Mouse (Mus musculus) CH12.LX (cell line): ENCODE results near the gene Iqschfp. TPM values are rescaled to one million over a fixed set of nuclear protein-coding genes. Genes with fewer than 3 reads are reported as not detected.

Source experiments
- DNase-seq: peaks from one replicate; pipeline ENCODE4 v3.0.0-alpha.2; 2013; ENCODE audit errors: extremely low read depth
- H3K27ac ChIP-seq: 2 replicates; pipeline ENCODE4 v1.5.1; 2012; ENCODE audit warnings: low read depth, mild to moderate bottlenecking, control low read depth, moderate library complexity; ENCODE audit not compliant: insufficient read depth
- H3K27me3 ChIP-seq: replicated peaks from 2 replicates; pipeline ENCODE3; 2012; ENCODE audit warnings: inconsistent platforms
- H3K36me3 ChIP-seq, 2 experiments: replicated peaks in 1 of 2; 2 replicates each; pipeline versions ENCODE3 to v1.6.1; 2012; ENCODE audit warnings: inconsistent platforms in 1 of 2, low read length in 1 of 2, mild to moderate bottlenecking in 1 of 2, mixed read lengths in 1 of 2, moderate library complexity in 1 of 2; ENCODE audit not compliant: control insufficient read depth in 1 of 2, insufficient read depth in 1 of 2
- H3K4me1 ChIP-seq, 2 experiments: 2 replicates each; pipeline ENCODE4 v1.6.1; 2012; ENCODE audit warnings: inconsistent platforms in 1 of 2, moderate library complexity in 1 of 2; ENCODE audit not compliant: insufficient read depth in 2 of 2, control insufficient read depth in 1 of 2
- H3K4me2 ChIP-seq: 2 replicates; pipeline ENCODE4 v1.6.1; 2012; ENCODE audit warnings: low read depth, mild to moderate bottlenecking, control low read depth; ENCODE audit not compliant: poor library complexity, insufficient read depth, severe bottlenecking
- H3K4me3 ChIP-seq, 3 experiments: fragments of 150-350 bp in 1 of 3; sonication (generic) in 1 of 3; replicated peaks in 1 of 3; 2 replicates each; pipeline versions ENCODE3 to v1.5.1; 2011 to 2012; ENCODE audit warnings: low read depth in 2 of 3, low read length in 2 of 3, mild to moderate bottlenecking in 2 of 3, moderate library complexity in 2 of 3, control low read depth in 1 of 3, improper control_type of control experiment in 1 of 3, inconsistent platforms in 1 of 3, mixed read lengths in 1 of 3; ENCODE audit not compliant: poor library complexity in 1 of 3
- H3K79me2 ChIP-seq: replicated peaks from 2 replicates; pipeline ENCODE4 v1.6.1; 2012; ENCODE audit warnings: mild to moderate bottlenecking, moderate library complexity; ENCODE audit not compliant: control insufficient read depth, poor library complexity, insufficient read depth, severe bottlenecking; ENCODE audit errors: extremely low read depth
- H3K9ac ChIP-seq: 2 replicates; pipeline ENCODE4 v1.6.1; 2012; ENCODE audit warnings: low read depth, mild to moderate bottlenecking, control low read depth, moderate library complexity; ENCODE audit not compliant: insufficient read depth
- H3K9me3 ChIP-seq: replicated peaks from 2 replicates; pipeline ENCODE3; 2012; ENCODE audit warnings: low read length, inconsistent platforms, mixed read lengths
- CHD2 ChIP-seq: IDR thresholded peaks from 2 replicates; pipeline ENCODE4 v1.6.1; 2011; ENCODE audit warnings: low read length, improper control_type of control experiment
- E2F4 ChIP-seq: IDR thresholded peaks from 2 replicates; pipeline ENCODE4 v1.6.1; 2011; ENCODE audit warnings: low read depth, low read length, improper control_type of control experiment; ENCODE audit not compliant: insufficient replicate concordance
- ETS1 ChIP-seq: conservative IDR thresholded peaks from 2 replicates; pipeline ENCODE4 v1.6.1; 2012; ENCODE audit warnings: low read depth, mild to moderate bottlenecking, inconsistent platforms, low read length, improper control_type of control experiment, moderate library complexity
- IRF4 ChIP-seq: IDR thresholded peaks from 2 replicates; pipeline ENCODE4 v1.6.1; 2014; ENCODE audit warnings: low read depth, mild to moderate bottlenecking, inconsistent platforms, low read length, improper control_type of control experiment
- MAZ ChIP-seq: IDR thresholded peaks from 2 replicates; pipeline ENCODE4 v1.6.1; 2012; ENCODE audit warnings: low read depth, mild to moderate bottlenecking, inconsistent platforms, low read length, improper control_type of control experiment, moderate library complexity
- PAX5 ChIP-seq: IDR thresholded peaks from 2 replicates; pipeline ENCODE4 v1.6.1; 2012; ENCODE audit warnings: low read length, inconsistent platforms, mixed read lengths
- RCOR1 ChIP-seq: conservative IDR thresholded peaks from 2 replicates; pipeline ENCODE4 v1.6.1; 2012; ENCODE audit warnings: low read depth, mild to moderate bottlenecking, inconsistent platforms, low read length, improper control_type of control experiment
- SIN3A ChIP-seq: IDR thresholded peaks from 2 replicates; pipeline ENCODE4 v1.6.1; 2012; ENCODE audit warnings: low read length, improper control_type of control experiment, inconsistent platforms
- TCF12 ChIP-seq: IDR thresholded peaks from 2 replicates; pipeline ENCODE4 v1.6.1; 2014; ENCODE audit warnings: low read depth, mild to moderate bottlenecking, inconsistent platforms, low read length, improper control_type of control experiment
- USF1 ChIP-seq: IDR thresholded peaks from 2 replicates; pipeline ENCODE4 v1.6.1; 2014; ENCODE audit warnings: low read depth, mild to moderate bottlenecking, inconsistent platforms, low read length, improper control_type of control experiment
- ZC3H11A ChIP-seq: IDR thresholded peaks from 2 replicates; pipeline ENCODE4 v1.6.1; 2012; ENCODE audit warnings: low read depth, mild to moderate bottlenecking, inconsistent platforms, low read length, improper control_type of control experiment
- ZMIZ1 ChIP-seq: IDR thresholded peaks from 2 replicates; pipeline ENCODE4 v1.6.1; 2012; ENCODE audit warnings: low read depth, mild to moderate bottlenecking, inconsistent platforms, low read length, improper control_type of control experiment
- ZNF384 ChIP-seq: IDR thresholded peaks from 2 replicates; pipeline ENCODE4 v1.6.1; 2012; ENCODE audit warnings: low read depth, low read length, improper control_type of control experiment, inconsistent platforms
- dilution Hi-C: fragments of 300-500 bp; cut with MboI; formaldehyde crosslinking; loops from 2 replicates; pipeline ENCODE4 v1.14.3; 2020; ENCODE audit warnings: low sequenced_read_pairs; ENCODE audit not compliant: extremely low pct_unique_long_range_greater_than_20kb, extremely low pct_ligation_motif_present
- in situ Hi-C: fragments of 300-500 bp; cut with MboI; formaldehyde crosslinking; loops from 3 replicates; pipeline ENCODE4 v1.14.3; 2019; ENCODE audit warnings: low sequenced_read_pairs, low pct_ligation_motif_present, low pct_unique_long_range_greater_than_20kb, mixed read lengths
- polyA plus RNA-seq: library from polyadenylated mRNA; unstranded; fragments of >175 nt; gene quantifications from 2 replicates; pipeline ENCODE4 v1.2.1, GENCODE M21; 2012; ENCODE audit warnings: low read depth; ENCODE audit not compliant: insufficient read length
- total RNA-seq, 2 experiments: library from RNA; depleted of rRNA; stranded (reverse); fragments of 300-350 nt in 1 of 2; fragments of >200 nt in 1 of 2; gene quantifications; 2 replicates each; pipeline ENCODE4 v1.2.3; 2012 to 2014

Gene Iqschfp
- total and polyA plus RNA-seq, 3 experiments: 0.13 to 0.25 TPM; not detected in 1

DNA sequence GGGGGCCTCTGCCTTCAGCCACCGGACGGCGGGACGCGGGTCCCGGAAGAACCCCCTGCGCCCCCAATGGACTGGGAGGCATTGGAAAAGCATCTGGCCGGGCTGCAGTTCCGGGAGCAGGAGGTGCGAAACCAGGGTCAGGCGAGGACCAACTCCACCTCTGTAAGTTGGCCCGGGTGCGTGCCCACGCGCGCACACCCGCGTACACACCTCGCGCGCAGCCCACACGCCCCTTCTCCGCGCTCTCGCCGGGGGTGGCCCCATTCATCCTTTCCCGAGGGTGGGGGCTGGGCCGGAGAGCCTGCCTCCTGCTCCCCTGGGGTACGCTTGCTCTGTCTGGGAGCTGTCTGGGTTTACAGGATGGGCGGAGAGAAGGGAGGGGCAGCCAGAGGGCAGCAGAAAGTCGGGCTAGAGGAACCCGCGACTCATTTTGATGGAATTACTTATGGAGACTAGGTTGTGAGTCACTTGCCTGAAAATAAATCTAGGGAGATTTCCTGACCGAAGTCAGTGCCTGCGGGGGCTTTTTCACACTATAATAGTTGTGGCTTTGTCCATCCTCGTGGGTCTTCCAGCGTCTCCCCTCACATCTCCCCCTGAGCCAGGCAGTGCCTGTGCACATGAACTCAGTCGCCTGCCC is 603.2 kb downstream of the Iqschfp start:
- DNase-seq: no peak
- H3K4me1 ChIP-seq: peaks cover 0 to 12% of the 10 kb centered on the region in 2 experiments; a peak in 2 of 4 replicates
- in situ Hi-C loops (no loop called here), dilution Hi-C loops (no loop called here)
- H3K27ac ChIP-seq: no peak overlapping the region
- no peaks in the 10 kb centered on the region for H3K27me3 ChIP-seq
- H3K4me3 ChIP-seq: no peak overlapping the region
- no peak overlapping the region for H3K9ac ChIP-seq
- peaks cover 12% of the 10 kb centered on the region for H3K9me3 ChIP-seq
- no peaks in the 10 kb centered on the region for H3K79me2 ChIP-seq
- TF ChIP-seq RCOR1 (no peak), SIN3A (no peak), CHD2 (no peak), IRF4 (no peak), E2F4 (no peak), ZMIZ1 (no peak), PAX5 (no peak), ZC3H11A (no peak), TCF12 (no peak), USF1 (no peak), ETS1 (no peak)
- H3K4me2 ChIP-seq: no peak overlapping the region
- H3K36me3 ChIP-seq: no peaks in the 10 kb centered on the region

DNA sequence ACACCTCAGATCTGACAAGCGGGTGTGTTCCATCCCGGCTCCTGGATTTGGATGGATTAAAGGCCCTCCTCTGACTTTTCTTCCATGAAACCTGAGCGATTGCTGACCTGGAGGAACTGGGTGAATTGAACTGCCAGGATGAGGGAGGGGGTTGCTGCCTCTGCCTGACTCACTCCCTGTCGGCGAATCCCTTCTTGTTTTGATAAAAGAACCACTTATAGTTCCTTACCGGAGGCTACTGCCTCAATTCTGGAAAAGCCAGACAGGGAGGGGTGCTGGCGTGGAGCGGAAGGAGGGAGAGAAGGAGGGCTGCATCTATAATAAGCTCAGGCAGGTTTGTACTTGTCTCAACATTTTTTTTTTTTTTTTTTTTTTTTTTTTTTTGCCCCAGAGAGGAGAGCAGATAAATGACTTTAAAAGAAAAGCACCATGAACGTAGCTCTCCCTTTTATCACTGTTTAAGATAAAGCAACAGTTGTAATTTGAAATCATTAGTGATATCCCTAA is 603.8 kb downstream of the Iqschfp start:
- DNase-seq: no peak
- H3K4me2 ChIP-seq: no peak overlapping the region
- H3K9me3 ChIP-seq: peaks cover 12% of the 10 kb centered on the region
- H3K27ac ChIP-seq: no peak overlapping the region
- peaks cover 0 to 12% of the 10 kb centered on the region in 2 experiments; a peak in 2 of 4 replicates for H3K4me1 ChIP-seq
- no peak overlapping the region for H3K4me3 ChIP-seq
- no peaks in the 10 kb centered on the region for H3K36me3 ChIP-seq
- H3K27me3 ChIP-seq: no peaks in the 10 kb centered on the region
- H3K79me2 ChIP-seq: no peaks in the 10 kb centered on the region
- dilution Hi-C loops (no loop called here), in situ Hi-C loops (no loop called here)
- TF ChIP-seq ZNF384 (peak; percentile 54), MAZ (no peak)
- H3K9ac ChIP-seq: no peak overlapping the region
